Mouse (Mus musculus): ENCODE measurements at regions not wholly inside any gene's neighbourhood (a gene's known extent, or its start where the extent isn't known, plus 50 kb on each side); places are given as distances from the start of the nearest gene placed in this dataset.

- DNase-seq (ENCODE audit: low read depth, low spot score) = peak; percentile 69
These were observed 131.5 kb downstream of the Rps24 start for GRCm38 (mm10) chr14:24618226-24619038.

- no peak for DNase-seq (ENCODE audit: low read depth, low spot score)
These were observed 145.1 kb downstream of the Rps24 start for GRCm38 (mm10) chr14:24631994-24632393.

DNA sequence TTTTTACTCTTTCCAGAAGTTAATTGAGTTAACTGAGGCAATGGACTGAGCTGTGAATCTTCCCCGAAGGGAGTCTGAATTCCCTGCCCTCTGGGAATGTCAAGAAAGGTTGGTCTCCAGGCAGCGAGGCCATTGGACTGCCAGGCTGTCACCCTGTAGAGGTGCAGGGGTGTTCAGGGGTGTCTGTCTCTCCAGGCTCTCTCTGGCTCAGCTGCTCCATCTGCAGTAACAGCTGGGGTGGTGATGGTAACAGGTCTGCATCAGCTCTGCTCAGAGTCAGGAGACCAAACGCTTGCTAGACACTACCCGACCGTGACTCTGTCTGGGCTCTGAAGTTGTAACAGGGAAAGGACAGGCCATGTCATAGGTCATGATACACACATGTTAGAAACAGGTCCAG, 154.9 kb downstream of the Rps24 start:
- no peak for DNase-seq (ENCODE audit: low read depth, low spot score)

DNA sequence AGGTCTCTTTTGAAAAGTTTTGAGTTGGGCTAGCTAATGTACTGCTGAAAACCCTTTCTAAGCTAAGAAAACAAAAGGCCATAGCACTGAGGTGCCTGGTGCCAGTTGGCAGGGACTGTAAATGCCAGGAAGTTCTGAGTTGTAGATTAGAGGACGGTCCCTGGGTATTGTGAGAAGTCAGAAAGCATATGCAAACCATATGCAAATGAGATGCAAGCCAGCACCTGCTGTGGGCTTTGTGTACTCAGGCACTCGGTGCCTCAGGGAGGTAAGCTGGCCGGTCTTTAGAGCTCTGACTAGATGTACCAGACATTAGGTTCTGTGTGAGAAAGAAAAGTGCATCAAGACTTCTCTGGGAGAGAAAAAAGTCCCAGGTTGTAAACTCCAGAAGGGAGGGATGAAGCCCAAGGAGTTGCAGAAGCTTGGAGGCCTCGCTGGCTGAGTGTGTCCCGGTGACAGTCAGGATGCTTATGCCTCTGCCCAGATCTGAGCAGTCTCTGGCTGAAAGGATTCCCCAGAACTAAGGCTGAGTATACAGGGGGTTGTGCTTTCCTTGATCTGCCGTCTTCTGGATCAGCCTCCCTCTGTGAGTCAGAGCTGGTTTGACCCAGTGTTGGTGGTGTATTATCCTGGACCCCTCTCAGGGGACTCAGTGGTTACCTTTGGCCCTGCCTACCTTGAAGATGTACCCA, 157.3 kb downstream of the Rps24 start:
- no peak for DNase-seq (ENCODE audit: low read depth, low spot score)

DNA sequence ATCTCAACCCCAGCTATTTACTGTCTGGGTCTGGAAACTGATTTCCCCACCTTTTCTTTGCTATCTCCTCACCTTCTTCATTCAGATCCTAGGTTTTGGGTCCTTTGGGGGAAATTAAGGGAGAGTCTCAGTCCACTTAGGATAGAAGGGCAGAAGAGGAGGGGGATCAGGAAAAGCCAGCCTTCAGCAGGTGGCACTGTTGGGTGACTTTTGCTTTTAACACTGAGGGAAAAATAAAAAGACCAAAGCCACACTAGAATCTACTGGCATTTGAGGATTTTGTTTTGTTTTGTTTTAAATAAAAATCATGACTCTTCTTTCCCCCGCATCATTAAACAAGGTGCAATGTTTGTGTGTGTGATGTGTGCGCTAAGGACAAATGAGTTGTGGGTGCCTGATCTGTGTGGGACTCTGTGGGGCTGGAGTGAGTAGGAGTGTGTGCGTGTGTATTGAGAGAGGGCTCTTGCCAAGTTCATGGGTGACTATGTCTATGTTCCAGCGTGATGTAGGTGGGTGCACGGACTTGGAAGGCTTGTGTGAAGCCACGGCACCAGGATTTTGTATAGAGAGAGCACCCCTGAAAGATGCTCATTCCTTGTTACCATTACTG, 159.4 kb downstream of the Rps24 start:
- DNase-seq (ENCODE audit: low read depth, low spot score) = no peak

GRCm38 (mm10) chr14:24647722-24648121, 160.8 kb downstream of the Rps24 start:
- no peak for DNase-seq (ENCODE audit: low read depth, low spot score)

- no peak for DNase-seq (ENCODE audit: low read depth, low spot score)
These were observed 163.4 kb downstream of the Rps24 start for GRCm38 (mm10) chr14:24650195-24650901.

DNA sequence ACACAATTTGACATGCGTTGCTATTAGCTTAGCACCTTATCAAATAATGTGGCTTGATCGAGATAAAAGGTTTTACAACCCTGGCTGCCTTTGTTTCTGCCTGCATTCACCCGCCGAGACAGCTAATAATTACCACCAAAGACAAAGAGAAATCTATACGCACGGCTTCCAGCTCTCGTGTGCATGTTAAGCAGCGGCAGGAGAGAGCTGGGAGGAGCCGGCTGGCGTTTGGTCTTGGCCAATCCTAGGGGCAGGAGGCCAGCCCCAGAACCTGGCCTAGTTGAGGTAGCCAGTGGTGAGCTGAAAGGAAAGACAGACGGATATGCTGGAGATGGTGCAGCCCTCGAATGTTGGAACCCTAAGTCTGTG, 164.0 kb downstream of the Rps24 start:
- no peak for DNase-seq (ENCODE audit: low read depth, low spot score)

- DNase-seq (ENCODE audit: low read depth, low spot score) = no peak
These were observed 165.7 kb downstream of the Rps24 start for GRCm38 (mm10) chr14:24652591-24652990.

DNA sequence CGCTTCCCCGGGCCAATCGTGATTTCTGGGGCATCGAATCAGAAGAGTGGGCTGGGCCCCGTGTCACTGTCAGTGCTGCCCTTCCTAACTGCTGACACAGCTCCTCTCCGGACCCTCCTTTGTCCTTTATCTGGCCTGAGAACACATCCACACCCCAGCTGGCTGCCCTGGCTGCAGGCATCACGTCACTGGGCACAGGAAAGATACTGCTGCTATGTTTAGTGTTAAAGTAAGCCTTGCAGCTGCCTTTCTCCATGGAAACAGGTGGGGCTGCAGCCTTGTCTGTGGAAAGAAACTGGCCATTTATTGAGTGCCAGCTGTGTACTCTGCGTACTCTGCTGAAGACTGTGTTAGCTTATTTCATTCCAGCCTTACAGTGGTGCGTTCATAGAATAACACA, 168.7 kb downstream of the Rps24 start:
- no peak for DNase-seq (ENCODE audit: low read depth, low spot score)

DNA sequence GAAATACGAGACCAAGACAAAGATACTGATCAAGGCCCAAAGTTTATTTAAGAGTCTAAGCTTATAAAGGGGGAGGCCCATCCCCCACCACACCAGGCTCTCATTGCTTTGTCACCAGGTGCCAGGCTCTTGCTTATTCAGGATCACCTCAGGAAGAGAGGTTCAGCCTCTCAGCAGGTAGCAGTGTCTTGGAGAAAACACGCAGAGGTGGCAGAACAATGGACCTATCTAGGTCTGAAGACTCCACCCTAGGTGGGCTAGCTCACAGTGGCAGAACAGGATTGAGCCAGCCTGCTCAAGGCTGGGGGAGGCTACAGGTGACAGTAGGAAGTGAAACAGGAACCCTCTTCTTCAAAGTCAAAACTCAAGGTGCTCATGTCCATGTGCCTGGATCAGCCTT, 174.9 kb downstream of the Rps24 start:
- DNase-seq (ENCODE audit: low read depth, low spot score) = no peak

- no peak for DNase-seq (ENCODE audit: low read depth, low spot score)
These were observed 178.3 kb downstream of the Rps24 start for GRCm38 (mm10) chr14:24665210-24665609.

Data from brain, embryonic 18.5 days (tissue).